ENCODE assay signal across 14 mouse cellular contexts in the genomic region with DNA sequence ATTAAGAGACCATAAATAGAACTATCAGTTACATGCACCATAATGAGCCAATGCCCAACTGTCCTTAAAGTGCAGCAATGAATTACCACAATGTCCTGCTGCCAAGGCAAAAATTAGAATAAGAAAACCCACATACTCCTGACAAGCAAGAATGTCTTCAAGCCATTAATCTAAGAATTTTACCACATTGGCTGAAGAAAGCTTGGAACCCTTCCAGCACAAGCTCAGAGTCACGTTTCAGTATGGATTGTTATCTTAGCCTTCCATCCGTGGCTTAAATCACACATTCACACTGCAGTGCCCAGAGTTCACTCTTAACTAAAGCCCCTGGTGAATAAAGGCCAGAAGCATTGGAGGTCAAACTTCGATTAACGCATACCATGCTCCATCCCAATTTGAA.
DNase-seq lines count a peak whose midpoint lies in the region; ATAC-seq and TF ChIP-seq lines count a peak whose summit lies in the region.
"Had no signal": no experiment of that assay in that cellular context is flagged by ENCODE, and none has a peak within 500 bp of the region (broad histone marks: within the 10 kb centered on the region; RNA-seq: fewer than 3 reads in every experiment).

No protein-coding gene starts in this region.

- TF ChIP-seq POLR2A in brain, embryonic 14.5 days (IDR thresholded peaks at IDR 0.05; ENCODE audit: borderline replicate concordance, extremely low read depth, insufficient read depth, insufficient read length, poor library complexity, severe bottlenecking), result no peak
- no peak for TF ChIP-seq POLR2A in embryonic fibroblast, embryonic 13.5 days (IDR thresholded peaks at IDR 0.05; ENCODE audit: low read depth, low read length)

- H3K4me2 ChIP-seq in kidney, postnatal 0 days (ENCODE audit: low read length), result peak overlapping the region; percentile 32
- H3K4me2 ChIP-seq: heart, embryonic 15.5 days; liver, embryonic 13.5 days had no signal

- ATAC-seq in kidney, postnatal 0 days (replicated peaks; ENCODE audit: low FRiP score, low read depth), result peak; percentile 36; the same call in 1 of the 2 replicates
- ATAC-seq in monocyte, adult 5-6 weeks (replicated peaks; ENCODE audit: insufficient number of reproducible peaks, low FRiP score, low TSS enrichment, poor library complexity, severe bottlenecking), result no peak
- ATAC-seq: activated CD4-positive, CD25-positive, alpha-beta regulatory T cell, adult 4 months; intestine, embryonic 16.5 days had no signal

- no peak for TF ChIP-seq CTCF in kidney, postnatal 0 days (IDR thresholded peaks at IDR 0.05; ENCODE audit: low read depth)
- no peak for TF ChIP-seq CTCF in brain, embryonic 14.5 days (IDR thresholded peaks at IDR 0.05; ENCODE audit: borderline replicate concordance, extremely low read depth, insufficient read depth, insufficient read length)
- TF ChIP-seq CTCF in embryonic fibroblast, embryonic 13.5 days (IDR thresholded peaks at IDR 0.05; ENCODE audit: borderline replicate concordance, insufficient read depth, low read length), result no peak

- H3K27ac ChIP-seq in kidney, postnatal 0 days, result no peak overlapping the region
- H3K27ac ChIP-seq in embryonic fibroblast, embryonic 13.5 days (ENCODE audit: insufficient read depth, low read length), result peak overlapping the region; percentile 61
- H3K27ac ChIP-seq: heart, embryonic 15.5 days; liver, embryonic 13.5 days had no signal

- no peaks in the 10 kb centered on the region for H3K36me3 ChIP-seq in kidney, postnatal 0 days (ENCODE audit: insufficient read depth, low read length)
- H3K36me3 ChIP-seq: heart, embryonic 15.5 days; liver, embryonic 13.5 days had no signal

- DNase-seq in kidney, postnatal 0 days (ENCODE audit: low spot score), result peak; percentile 84
- DNase-seq in kidney, postnatal 36 days, result no peak
- DNase-seq in brain, embryonic 14.5 days (ENCODE audit: low read depth), result peak; percentile 51
- DNase-seq in kidney, postnatal 4 days, result peak; percentile 7 to 31
- no peak for DNase-seq in ovary, postnatal 10 days (ENCODE audit: low spot score)
- DNase-seq: cerebellum, adult 8-10 months; gastrocnemius, postnatal 36 days; liver, embryonic 13.5 days; thymus, adult 18-20 months had no signal

- H3K9me3 ChIP-seq in kidney, postnatal 0 days (replicated peaks; ENCODE audit: low read length), result no peaks in the 10 kb centered on the region
- H3K9me3 ChIP-seq: heart, embryonic 15.5 days; liver, embryonic 13.5 days had no signal

- H3K27me3 ChIP-seq in kidney, postnatal 0 days (ENCODE audit: insufficient read depth, low read length), result no peaks in the 10 kb centered on the region
- H3K27me3 ChIP-seq: heart, embryonic 15.5 days; liver, embryonic 13.5 days had no signal

- 2% methylated on average over 4 of the region's 4 CpGs for WGBS in kidney, postnatal 0 days

- H3K4me3 ChIP-seq in kidney, postnatal 0 days (replicated peaks; ENCODE audit: low read depth, low read length), result no peak overlapping the region
- H3K4me3 ChIP-seq in embryonic fibroblast, embryonic 13.5 days (ENCODE audit: insufficient read depth, low read length), result no peak overlapping the region
- H3K4me3 ChIP-seq: heart, embryonic 15.5 days; liver, embryonic 13.5 days had no signal

- H3K4me1 ChIP-seq in kidney, postnatal 0 days (replicated peaks; ENCODE audit: insufficient read depth, low read length), result peaks cover 3% of the 10 kb centered on the region; the same call in 1 of the 2 replicates
- H3K4me1 ChIP-seq in embryonic fibroblast, embryonic 13.5 days (ENCODE audit: control insufficient read depth, insufficient read depth, low read length), result peaks cover 9% of the 10 kb centered on the region
- H3K4me1 ChIP-seq: heart, embryonic 15.5 days; liver, embryonic 13.5 days had no signal

- no peak overlapping the region for H3K9ac ChIP-seq in kidney, postnatal 0 days (ENCODE audit: low read depth, low read length)
- H3K9ac ChIP-seq: heart, embryonic 15.5 days; liver, embryonic 13.5 days had no signal

Comparison
In these comparisons a context has a peak if more than half of its experiments do, and no peak if none do; other contexts are left out.
1. DNase-seq: peak in kidney, postnatal 0 days (single experiment), brain, embryonic 14.5 days (single experiment) and kidney, postnatal 4 days (2 of 2); none in kidney, postnatal 36 days (0 of 2) and ovary, postnatal 10 days (single experiment).